Mouse (Mus musculus): ENCODE measurements around the gene Gm21800.
"Not testable (repeated sequence)": the region's sequence is repeated elsewhere in the genome, so short reads cannot be mapped to it uniquely, and the experiment has no call there.

Gene Gm21800

DNA sequence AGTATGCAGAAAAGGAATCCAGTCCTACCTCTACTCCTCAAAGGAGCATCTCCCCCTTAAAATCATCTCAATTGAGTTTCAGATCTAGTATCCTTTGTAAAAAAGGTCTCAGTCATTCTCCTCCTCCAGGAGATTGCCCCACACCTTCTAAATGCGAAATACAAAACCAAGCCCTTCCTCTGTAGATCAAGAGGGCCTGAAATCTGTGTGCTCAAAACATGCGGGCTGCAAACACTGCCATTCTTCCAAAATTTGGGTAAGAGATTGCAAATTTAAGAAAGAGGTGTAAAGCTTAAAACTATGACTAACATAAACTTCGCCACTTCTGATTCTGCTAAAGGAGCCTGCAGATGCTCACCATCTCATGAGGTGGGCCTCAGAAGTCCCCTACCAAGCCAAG lies at the start of gene Gm21800:
Gene Gm21800 (plus strand): TSS at position 301 of the 400 bp plus-strand sequence.
- not testable (repeated sequence) for DNase-seq (ENCODE audit: inconsistent age in 2 of 2, low spot score in 1 of 2)

Data from adrenal gland, adult (tissue).